Mouse (Mus musculus): Measurements from ENCODE around the gene Tbxas1. TPM values are rescaled to one million over a fixed set of nuclear protein-coding genes. Genes with fewer than 3 reads are reported as not detected.

Gene Tbxas1
- polyA plus RNA-seq, 1 experiment from 2014 or later = 2.3 TPM

- ATAC-seq (replicated peaks) = no peak
- WGBS = 88% methylated on average over 12 of the region's 12 CpGs
- Histone ChIP-seq H3K9ac (no peak overlapping the region), H3K4me2 (no peak overlapping the region), H3K36me3 (replicated peaks) (no peaks in the 10 kb centered on the region), H3K27ac (no peak overlapping the region), H3K4me1 (peaks cover 28% of the 10 kb centered on the region), H3K9me3 (no peaks in the 10 kb centered on the region), H3K4me3 (no peak overlapping the region), H3K27me3 (replicated peaks) (no peaks in the 10 kb centered on the region)
Observed at GRCm38 (mm10) chr6:39004003-39004473, 128.8 kb downstream of the Tbxas1 start.

GRCm38 (mm10) chr6:39005267-39005944 lies 130.2 kb downstream of the Tbxas1 start:
- H3K4me2 ChIP-seq = peak overlapping the region; percentile 26
- H3K27me3 ChIP-seq (replicated peaks) = no peaks in the 10 kb centered on the region
- no peak overlapping the region for H3K9ac ChIP-seq
- peak; percentile 53 for ATAC-seq (replicated peaks)
- 49% methylated on average over 20 of the region's 20 CpGs for WGBS
- peak overlapping the region; percentile 78 for H3K27ac ChIP-seq
- peaks cover 28% of the 10 kb centered on the region for H3K4me1 ChIP-seq
- H3K4me3 ChIP-seq = no peak overlapping the region
- H3K9me3 ChIP-seq = no peaks in the 10 kb centered on the region
- H3K36me3 ChIP-seq (replicated peaks) = no peaks in the 10 kb centered on the region

GRCm38 (mm10) chr6:39005945-39006572 lies 130.9 kb downstream of the Tbxas1 start:
- H3K4me2 ChIP-seq = peak overlapping the region; percentile 26
- peaks cover 28% of the 10 kb centered on the region for H3K4me1 ChIP-seq
- no peak overlapping the region for H3K9ac ChIP-seq
- no peaks in the 10 kb centered on the region for H3K9me3 ChIP-seq
- H3K27ac ChIP-seq = peak overlapping the region; percentile 78
- H3K4me3 ChIP-seq = no peak overlapping the region
- 23% methylated on average over 5 of the region's 5 CpGs for WGBS
- peak; percentile 86 for ATAC-seq (replicated peaks)
- no peaks in the 10 kb centered on the region for H3K27me3 ChIP-seq (replicated peaks)
- H3K36me3 ChIP-seq (replicated peaks) = no peaks in the 10 kb centered on the region

GRCm38 (mm10) chr6:39007223-39007622 lies 132.0 kb downstream of the Tbxas1 start:
- no peaks in the 10 kb centered on the region for H3K9me3 ChIP-seq
- 52% methylated on average over 5 of the region's 5 CpGs for WGBS
- H3K27me3 ChIP-seq (replicated peaks) = no peaks in the 10 kb centered on the region
- ATAC-seq (replicated peaks) = no peak
- no peak overlapping the region for H3K4me3 ChIP-seq
- no peaks in the 10 kb centered on the region for H3K36me3 ChIP-seq (replicated peaks)
- H3K9ac ChIP-seq = no peak overlapping the region
- peaks cover 28% of the 10 kb centered on the region for H3K4me1 ChIP-seq
- H3K4me2 ChIP-seq = no peak overlapping the region
- peak overlapping the region; percentile 54; the same call in 1 of the 2 replicates for H3K27ac ChIP-seq

- no peak for ATAC-seq (replicated peaks)
- WGBS = 85% methylated on average over 4 of the region's 4 CpGs
- H3K27me3 ChIP-seq (replicated peaks) = no peaks in the 10 kb centered on the region
Observed at GRCm38 (mm10) chr6:39008116-39008515, 132.9 kb downstream of the Tbxas1 start.

GRCm38 (mm10) chr6:39013034-39013832 lies 138.0 kb downstream of the Tbxas1 start:
- H3K27me3 ChIP-seq (replicated peaks) = no peaks in the 10 kb centered on the region
- H3K27ac ChIP-seq = no peak overlapping the region
- no peaks in the 10 kb centered on the region for H3K4me1 ChIP-seq
- WGBS = 89% methylated on average over 10 of the region's 10 CpGs
- ATAC-seq (replicated peaks) = no peak
- H3K4me3 ChIP-seq = no peak overlapping the region
- no peaks in the 10 kb centered on the region for H3K9me3 ChIP-seq
- H3K9ac ChIP-seq = no peak overlapping the region
- H3K36me3 ChIP-seq (replicated peaks) = no peaks in the 10 kb centered on the region
- no peak overlapping the region for H3K4me2 ChIP-seq

More at GRCm38 (mm10) chr6:39008116-39008515, 132.9 kb downstream of the Tbxas1 start:
- no peak overlapping the region for H3K27ac ChIP-seq
- H3K4me3 ChIP-seq = no peak overlapping the region
- no peak overlapping the region for H3K9ac ChIP-seq
- peaks cover 28% of the 10 kb centered on the region for H3K4me1 ChIP-seq
- no peaks in the 10 kb centered on the region for H3K36me3 ChIP-seq (replicated peaks)
- no peak overlapping the region for H3K4me2 ChIP-seq
- H3K9me3 ChIP-seq = no peaks in the 10 kb centered on the region

- no peak overlapping the region for H3K4me3 ChIP-seq
- H3K4me1 ChIP-seq = no peaks in the 10 kb centered on the region
- ATAC-seq (replicated peaks) = no peak
- H3K27me3 ChIP-seq (replicated peaks) = no peaks in the 10 kb centered on the region
- H3K4me2 ChIP-seq = no peak overlapping the region
- H3K9me3 ChIP-seq = no peaks in the 10 kb centered on the region
- no peak overlapping the region for H3K9ac ChIP-seq
- 89% methylated on average over 11 of the region's 11 CpGs for WGBS
- H3K36me3 ChIP-seq (replicated peaks) = no peaks in the 10 kb centered on the region
- no peak overlapping the region for H3K27ac ChIP-seq
Observed at GRCm38 (mm10) chr6:39017942-39018341, 142.7 kb downstream of the Tbxas1 start.

GRCm38 (mm10) chr6:39018805-39019204 lies 143.6 kb downstream of the Tbxas1 start:
- ATAC-seq (replicated peaks) = no peak
- 76% methylated on average over 7 of the region's 7 CpGs for WGBS

GRCm38 (mm10) chr6:39019219-39019618 lies 144.0 kb downstream of the Tbxas1 start:
- WGBS = 86% methylated on average over 5 of the region's 5 CpGs
- no peak overlapping the region for H3K4me3 ChIP-seq
- H3K4me2 ChIP-seq = no peak overlapping the region
- H3K27ac ChIP-seq = no peak overlapping the region
- no peaks in the 10 kb centered on the region for H3K36me3 ChIP-seq (replicated peaks)
- no peak for ATAC-seq (replicated peaks)
- no peaks in the 10 kb centered on the region for H3K9me3 ChIP-seq
- H3K27me3 ChIP-seq (replicated peaks) = no peaks in the 10 kb centered on the region
- H3K4me1 ChIP-seq = peaks cover 3% of the 10 kb centered on the region; the same call in 1 of the 2 replicates
- H3K9ac ChIP-seq = no peak overlapping the region

More at GRCm38 (mm10) chr6:39018805-39019204, 143.6 kb downstream of the Tbxas1 start:
- peaks cover 3% of the 10 kb centered on the region; the same call in 1 of the 2 replicates for H3K4me1 ChIP-seq
- no peak overlapping the region for H3K4me2 ChIP-seq
- H3K27me3 ChIP-seq (replicated peaks) = no peaks in the 10 kb centered on the region
- no peaks in the 10 kb centered on the region for H3K36me3 ChIP-seq (replicated peaks)
- no peak overlapping the region for H3K27ac ChIP-seq
- no peaks in the 10 kb centered on the region for H3K9me3 ChIP-seq
- H3K9ac ChIP-seq = no peak overlapping the region
- H3K4me3 ChIP-seq = no peak overlapping the region

- no peak overlapping the region for H3K4me3 ChIP-seq
- no peak for ATAC-seq (replicated peaks)
- no peak overlapping the region for H3K27ac ChIP-seq
- H3K36me3 ChIP-seq (replicated peaks) = no peaks in the 10 kb centered on the region
- no peak overlapping the region for H3K9ac ChIP-seq
- whole genome bisulfite sequencing = 84% methylated on average over 1 of the region's 1 CpGs
- H3K9me3 ChIP-seq = no peaks in the 10 kb centered on the region
- H3K4me1 ChIP-seq = peaks cover 3% of the 10 kb centered on the region; the same call in 1 of the 2 replicates
- no peak overlapping the region for H3K4me2 ChIP-seq
- H3K27me3 ChIP-seq (replicated peaks) = no peaks in the 10 kb centered on the region
Observed at GRCm38 (mm10) chr6:39021909-39022308, 146.7 kb downstream of the Tbxas1 start.

- Histone ChIP-seq H3K36me3 (replicated peaks) (no peaks in the 10 kb centered on the region), H3K4me1 (peaks cover 3% of the 10 kb centered on the region; the same call in 1 of the 2 replicates), H3K9me3 (no peaks in the 10 kb centered on the region), H3K9ac (no peak overlapping the region), H3K27ac (no peak overlapping the region), H3K4me3 (no peak overlapping the region), H3K27me3 (replicated peaks) (no peaks in the 10 kb centered on the region), H3K4me2 (no peak overlapping the region)
- ATAC-seq (replicated peaks) = no peak
- WGBS = 74% methylated on average over 7 of the region's 7 CpGs
Observed at GRCm38 (mm10) chr6:39022461-39023181, 147.4 kb downstream of the Tbxas1 start.
